Mouse (Mus musculus) adrenal gland, postnatal 25 days (tissue): ENCODE measurements at regions not wholly inside any gene's neighbourhood (a gene's known extent, or its start where the extent isn't known, plus 50 kb on each side); places are given as distances from the start of the nearest gene placed in this dataset.

Experiments used
- DNase-seq: peaks from one replicate; pipeline ENCODE4 v3.0.0; 2021; ENCODE audit warnings: mixed read lengths

GRCm38 (mm10) chr3:105380818-105381217 lies 71.3 kb upstream of the Kcnd3 start:
- DNase-seq, result no peak

GRCm38 (mm10) chr3:105392611-105393514 lies 59.3 kb upstream of the Kcnd3 start:
- DNase-seq, result peak; percentile 85
